Comparison of ENCODE assay signal across 9 mouse cellular contexts in the genomic region with DNA sequence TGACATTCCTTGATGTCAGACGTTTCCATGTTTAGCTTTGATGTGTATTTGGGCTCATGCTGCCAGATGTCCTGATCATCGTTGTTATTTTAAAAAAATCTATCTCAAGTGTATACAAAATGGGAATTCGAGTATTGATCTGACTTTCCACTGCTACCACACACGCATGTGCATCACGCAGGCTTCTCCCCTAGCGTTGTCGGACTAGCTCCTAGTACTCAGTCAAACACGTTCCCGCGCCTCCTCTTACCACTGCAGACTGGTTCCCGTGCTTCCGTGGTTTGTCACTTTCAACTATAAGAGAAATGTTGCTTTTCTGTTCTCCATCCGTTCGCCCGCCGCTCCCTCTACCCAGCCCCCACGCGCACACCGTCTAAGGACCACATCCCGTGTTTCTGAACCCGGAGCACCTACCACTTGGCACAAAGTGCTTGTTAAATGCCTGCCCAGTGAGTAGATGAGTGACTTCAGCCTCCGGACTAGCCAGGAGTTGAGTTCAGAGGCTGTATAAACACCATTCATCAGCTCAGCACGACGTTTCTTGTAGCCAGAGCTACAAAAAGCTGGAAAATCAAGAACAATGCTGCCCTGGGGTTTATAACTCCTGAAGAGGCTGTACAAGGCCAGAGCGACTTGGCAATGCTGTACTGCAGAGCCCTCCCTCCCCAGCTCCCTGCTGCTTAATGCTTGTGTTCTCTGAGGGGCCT.
DNase-seq lines count a peak whose midpoint lies in the region; ATAC-seq and TF ChIP-seq lines count a peak whose summit lies in the region.
"Had no signal": no experiment of that assay in that cellular context is flagged by ENCODE, and none has a peak within 500 bp of the region (broad histone marks: within the 10 kb centered on the region; RNA-seq: fewer than 3 reads in every experiment).

No protein-coding gene starts in this region.

- no peak for TF ChIP-seq CTCF in intestine, postnatal 0 days (IDR thresholded peaks at IDR 0.05; ENCODE audit: low read depth)

- H3K27ac ChIP-seq in intestine, embryonic 14.5 days (ENCODE audit: low read depth) = peak overlapping the region; percentile 57; the same call in 1 of the 2 replicates
- no peak overlapping the region for H3K27ac ChIP-seq in intestine, postnatal 0 days (ENCODE audit: low read depth, low read length)
- peak overlapping the region; percentile 20; the same call in 1 of the 2 replicates for H3K27ac ChIP-seq in forebrain, embryonic 15.5 days (replicated peaks)
- H3K27ac ChIP-seq in midbrain, embryonic 12.5 days (replicated peaks) = peak overlapping the region; percentile 54

- peaks cover 13% of the 10 kb centered on the region for H3K4me1 ChIP-seq in intestine, embryonic 14.5 days (replicated peaks; ENCODE audit: control insufficient read depth, insufficient read depth, low read length)
- no peaks in the 10 kb centered on the region for H3K4me1 ChIP-seq in intestine, postnatal 0 days (replicated peaks; ENCODE audit: control insufficient read depth, insufficient read depth, low read length)
- H3K4me1 ChIP-seq in forebrain, embryonic 15.5 days = peaks cover 38% of the 10 kb centered on the region
- H3K4me1 ChIP-seq in midbrain, embryonic 12.5 days = peaks cover 38% of the 10 kb centered on the region

- H3K9me3 ChIP-seq in intestine, embryonic 14.5 days (ENCODE audit: control insufficient read depth, low read length) = no peaks in the 10 kb centered on the region
- no peaks in the 10 kb centered on the region for H3K9me3 ChIP-seq in intestine, postnatal 0 days (ENCODE audit: control insufficient read depth)
- H3K9me3 ChIP-seq in forebrain, embryonic 15.5 days = no peaks in the 10 kb centered on the region
- no peaks in the 10 kb centered on the region for H3K9me3 ChIP-seq in midbrain, embryonic 12.5 days

- intact Hi-C loops in heart, postnatal 10 days (cut with DNase I) = no loop called here

- no peak overlapping the region for H3K9ac ChIP-seq in intestine, embryonic 14.5 days (ENCODE audit: low read length)
- H3K9ac ChIP-seq in intestine, postnatal 0 days (ENCODE audit: low read depth, low read length) = no peak overlapping the region
- H3K9ac ChIP-seq in forebrain, embryonic 15.5 days (replicated peaks) = no peak overlapping the region
- no peak overlapping the region for H3K9ac ChIP-seq in midbrain, embryonic 12.5 days (replicated peaks)

- no peaks in the 10 kb centered on the region for H3K36me3 ChIP-seq in intestine, embryonic 14.5 days (ENCODE audit: control insufficient read depth, insufficient read depth, low read length)
- H3K36me3 ChIP-seq in intestine, postnatal 0 days (ENCODE audit: control insufficient read depth, insufficient read depth) = no peaks in the 10 kb centered on the region
- H3K36me3 ChIP-seq in forebrain, embryonic 15.5 days = no peaks in the 10 kb centered on the region
- H3K36me3 ChIP-seq in midbrain, embryonic 12.5 days = no peaks in the 10 kb centered on the region

- no peak for DNase-seq in intestine, embryonic 14.5 days (ENCODE audit: low spot score)
- DNase-seq in NIH3T3 (ENCODE audit: low read depth) = peak; percentile 88
- DNase-seq in urinary bladder, postnatal 25 days (ENCODE audit: low spot score) = no peak
- DNase-seq in heart, postnatal 10 days = no peak
- DNase-seq in ovary, postnatal 36 days (ENCODE audit: low spot score) = no peak
- DNase-seq: adrenal gland, adult 8-10 months had no signal

- no peak overlapping the region for H3K4me3 ChIP-seq in intestine, embryonic 14.5 days (ENCODE audit: low read depth, low read length)
- H3K4me3 ChIP-seq in intestine, postnatal 0 days (ENCODE audit: low read depth, low read length) = no peak overlapping the region
- H3K4me3 ChIP-seq in forebrain, embryonic 15.5 days = no peak overlapping the region
- H3K4me3 ChIP-seq in midbrain, embryonic 12.5 days = no peak overlapping the region

- H3K27me3 ChIP-seq in intestine, embryonic 14.5 days (replicated peaks; ENCODE audit: control insufficient read depth, insufficient read depth, low read length) = no peaks in the 10 kb centered on the region
- H3K27me3 ChIP-seq in intestine, postnatal 0 days (replicated peaks; ENCODE audit: control insufficient read depth, insufficient read depth, low read length) = no peaks in the 10 kb centered on the region
- H3K27me3 ChIP-seq in forebrain, embryonic 15.5 days = no peaks in the 10 kb centered on the region
- H3K27me3 ChIP-seq in midbrain, embryonic 12.5 days = peaks cover 58% of the 10 kb centered on the region

- ATAC-seq in intestine, embryonic 14.5 days (replicated peaks; ENCODE audit: low FRiP score, low TSS enrichment, low read depth) = no peak
- no peak for ATAC-seq in intestine, postnatal 0 days
- ATAC-seq in forebrain, embryonic 15.5 days (replicated peaks) = peak; percentile 73
- peak; percentile 53 for ATAC-seq in midbrain, embryonic 12.5 days (ENCODE audit: low FRiP score, low read depth)

- 37% methylated on average over 25 of the region's 25 CpGs for WGBS in intestine, embryonic 14.5 days
- 56% methylated on average over 25 of the region's 25 CpGs for WGBS in intestine, postnatal 0 days
- WGBS in forebrain, embryonic 15.5 days = 32% methylated on average over 25 of the region's 25 CpGs
- WGBS in midbrain, embryonic 12.5 days = 49% methylated on average over 25 of the region's 25 CpGs

- H3K4me2 ChIP-seq in intestine, embryonic 14.5 days (ENCODE audit: low read length) = peak overlapping the region; percentile 7; the same call in 1 of the 2 replicates
- H3K4me2 ChIP-seq in intestine, postnatal 0 days (replicated peaks; ENCODE audit: low read depth) = no peak overlapping the region
- 0 out of 2 replicates have a peak overlapping the region, but pooled peaks have one; percentile 2 for H3K4me2 ChIP-seq in forebrain, embryonic 15.5 days (replicated peaks)
- peak overlapping the region; percentile 34 for H3K4me2 ChIP-seq in midbrain, embryonic 12.5 days (replicated peaks)

Comparison
In these comparisons a context has a peak if more than half of its experiments do, and no peak if none do; other contexts are left out.
1. ATAC-seq: peak in forebrain, embryonic 15.5 days (single experiment) and midbrain, embryonic 12.5 days (single experiment); none in intestine, embryonic 14.5 days (single experiment) and intestine, postnatal 0 days (single experiment).